Mouse (Mus musculus) cerebellum, adult 2 months (tissue): ENCODE measurements at regions not wholly inside any gene's neighbourhood (a gene's known extent, or its start where the extent isn't known, plus 50 kb on each side); places are given as distances from the start of the nearest gene placed in this dataset.

ENCODE experiments used
- DNase-seq, 2 experiments: peaks; one replicate each; pipeline ENCODE4 v3.0.0; 2021
- H3K27ac ChIP-seq: fragments of 200-500 bp; 2 replicates; pipeline ENCODE4 v1.5.1; 2012; ENCODE audit warnings: low read length, control low read depth, inconsistent platforms; ENCODE audit not compliant: insufficient read depth
- H3K27me3 ChIP-seq: fragments of 200-500 bp; 2 replicates; pipeline ENCODE4 v1.6.1; 2012; ENCODE audit warnings: inconsistent platforms, mild to moderate bottlenecking, low read length, moderate library complexity; ENCODE audit not compliant: control insufficient read depth, insufficient read depth
- H3K4me1 ChIP-seq: fragments of 200-500 bp; 2 replicates; pipeline ENCODE4 v1.6.1; 2011; ENCODE audit warnings: low read length; ENCODE audit not compliant: control insufficient read depth, insufficient read depth
- H3K4me3 ChIP-seq: fragments of 200-500 bp; replicated peaks from 2 replicates; pipeline ENCODE3; 2011; ENCODE audit warnings: mild to moderate bottlenecking, low read depth, low read length, control low read depth; ENCODE audit not compliant: insufficient read depth
- CTCF ChIP-seq: fragments of 200-500 bp; IDR thresholded peaks from 2 replicates; pipeline ENCODE4 v1.5.1; 2011; ENCODE audit warnings: low read depth, mild to moderate bottlenecking, control low read depth, low read length, moderate library complexity, borderline replicate concordance; ENCODE audit not compliant: insufficient read depth
- POLR2A ChIP-seq: fragments of 200-500 bp; IDR thresholded peaks from 2 replicates; pipeline ENCODE4 v1.6.1; 2011; ENCODE audit warnings: low read length, control low read depth, borderline replicate concordance; ENCODE audit not compliant: insufficient read depth
- WGBS: fragments of 180-500 bp; shearing (Covaris S2); methylation state at CpG from one replicate; pipeline ENCODE4 v1.1.7; 2018; 5-methylcytosine and 5-hydroxymethylcytosine counted together

- H3K4me3 ChIP-seq, result no peak overlapping the region
- H3K4me1 ChIP-seq, result no peaks in the 10 kb centered on the region
- DNase-seq, result peak in 1 of 2 experiments; percentile 32
- no peak overlapping the region for H3K27ac ChIP-seq
- no peaks in the 10 kb centered on the region for H3K27me3 ChIP-seq
- 34% methylated on average over 2 of the region's 2 CpGs for WGBS
- TF ChIP-seq POLR2A, result no peak
- TF ChIP-seq CTCF, result peak; percentile 11; the same call in 1 of the 2 replicates
Measured at GRCm38 (mm10) chr6:8831204-8831603, 52.9 kb upstream of the Ica1 start.

- TF ChIP-seq CTCF (no peak), POLR2A (no peak)
- Histone ChIP-seq H3K27me3 (no peaks in the 10 kb centered on the region), H3K4me1 (no peaks in the 10 kb centered on the region), H3K27ac (no peak overlapping the region), H3K4me3 (no peak overlapping the region)
- DNase-seq, result no peak
- 79% methylated on average over 1 of the region's 1 CpGs for WGBS
Measured at GRCm38 (mm10) chr6:8832924-8833323, 54.6 kb upstream of the Ica1 start.

- Histone ChIP-seq H3K27me3 (no peaks in the 10 kb centered on the region), H3K4me3 (no peak overlapping the region), H3K4me1 (no peaks in the 10 kb centered on the region), H3K27ac (no peak overlapping the region)
- DNase-seq, result no peak
- TF ChIP-seq POLR2A (no peak), CTCF (no peak)
- 88% methylated on average over 5 of the region's 5 CpGs for WGBS
Measured at GRCm38 (mm10) chr6:8853657-8854056, 75.4 kb upstream of the Ica1 start.

- no peak for DNase-seq
- WGBS, result 62% methylated on average over 2 of the region's 2 CpGs
Measured at GRCm38 (mm10) chr6:8860581-8860980, 82.3 kb upstream of the Ica1 start.

GRCm38 (mm10) chr6:8863843-8864620 lies 84.2 kb upstream of the Nxph1 start:
- no peak for TF ChIP-seq CTCF
- TF ChIP-seq POLR2A, result no peak
- DNase-seq, result no peak
- 36% methylated on average over 8 of the region's 8 CpGs for WGBS
- no peak overlapping the region for H3K27ac ChIP-seq
- H3K4me3 ChIP-seq, result no peak overlapping the region
- H3K27me3 ChIP-seq, result no peaks in the 10 kb centered on the region
- no peaks in the 10 kb centered on the region for H3K4me1 ChIP-seq

More at GRCm38 (mm10) chr6:8860581-8860980, 82.3 kb upstream of the Ica1 start:
- TF ChIP-seq POLR2A (no peak), CTCF (no peak)
- Histone ChIP-seq H3K27me3 (no peaks in the 10 kb centered on the region), H3K4me3 (no peak overlapping the region), H3K4me1 (no peaks in the 10 kb centered on the region), H3K27ac (no peak overlapping the region)

- no peak for DNase-seq
- Histone ChIP-seq H3K27ac (no peak overlapping the region), H3K4me3 (no peak overlapping the region), H3K4me1 (no peaks in the 10 kb centered on the region), H3K27me3 (no peaks in the 10 kb centered on the region)
- TF ChIP-seq CTCF, result no peak
- no peak for TF ChIP-seq POLR2A
- WGBS, result 60% methylated on average over 11 of the region's 11 CpGs
Measured at GRCm38 (mm10) chr6:8877373-8878070, 70.7 kb upstream of the Nxph1 start.

GRCm38 (mm10) chr6:8893665-8894064 lies 54.6 kb upstream of the Nxph1 start:
- TF ChIP-seq CTCF (no peak), POLR2A (no peak)
- no peak for DNase-seq
- H3K27me3 ChIP-seq, result no peaks in the 10 kb centered on the region
- no peaks in the 10 kb centered on the region for H3K4me1 ChIP-seq
- WGBS, result 90% methylated on average over 4 of the region's 4 CpGs
- no peak overlapping the region for H3K4me3 ChIP-seq
- no peak overlapping the region for H3K27ac ChIP-seq

- H3K27me3 ChIP-seq, result no peaks in the 10 kb centered on the region
- WGBS, result 76% methylated on average over 4 of the region's 4 CpGs
- H3K27ac ChIP-seq, result no peak overlapping the region
- H3K4me1 ChIP-seq, result no peaks in the 10 kb centered on the region
- DNase-seq, result no peak
- no peak overlapping the region for H3K4me3 ChIP-seq
- TF ChIP-seq POLR2A, result no peak
- no peak for TF ChIP-seq CTCF
Measured at GRCm38 (mm10) chr6:8896097-8896496, 52.1 kb upstream of the Nxph1 start.
